Mouse (Mus musculus): ENCODE measurements around the gene Slc23a2.

Gene Slc23a2

DNA sequence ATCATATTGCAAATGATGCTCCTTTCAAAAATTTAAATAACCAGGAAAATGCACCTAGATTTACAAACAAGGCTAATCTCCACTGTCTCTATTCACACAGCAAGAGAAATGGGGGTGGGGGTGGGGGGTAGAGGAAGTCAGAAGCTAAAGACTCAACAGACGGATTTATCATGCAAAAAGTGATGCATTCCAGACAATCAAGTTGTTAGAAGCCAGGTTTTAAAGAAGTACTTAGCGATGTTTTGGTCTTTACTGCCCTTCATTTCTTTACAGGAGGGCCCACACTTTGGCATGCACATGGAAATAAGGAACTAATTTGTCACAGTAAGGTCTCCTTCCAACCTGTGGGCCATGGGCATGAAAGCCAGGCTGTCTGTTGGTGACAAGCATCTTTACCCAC, 11.5 kb downstream of the Slc23a2 start:
- no peak for DNase-seq

DNA sequence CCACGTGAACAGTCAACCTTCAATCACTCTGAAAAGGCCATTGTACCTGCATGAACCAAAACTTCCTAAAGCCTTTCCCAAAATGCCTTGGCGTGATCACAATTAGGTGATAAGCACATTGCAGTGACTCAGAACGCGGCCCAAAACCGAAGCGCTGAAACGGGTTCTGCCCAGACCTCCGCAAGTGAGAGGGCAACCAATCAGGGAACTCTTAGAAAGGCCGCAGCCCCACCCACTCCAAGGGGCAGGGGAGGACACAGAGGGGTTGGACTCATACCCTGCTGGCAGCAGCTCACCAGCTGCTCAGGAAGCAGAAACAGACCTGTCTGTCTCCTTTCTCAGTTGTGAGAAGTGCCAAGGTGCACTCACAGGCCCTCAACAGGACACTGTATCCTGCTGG, 13.6 kb downstream of the Slc23a2 start:
- peak; percentile 80 for DNase-seq

DNA sequence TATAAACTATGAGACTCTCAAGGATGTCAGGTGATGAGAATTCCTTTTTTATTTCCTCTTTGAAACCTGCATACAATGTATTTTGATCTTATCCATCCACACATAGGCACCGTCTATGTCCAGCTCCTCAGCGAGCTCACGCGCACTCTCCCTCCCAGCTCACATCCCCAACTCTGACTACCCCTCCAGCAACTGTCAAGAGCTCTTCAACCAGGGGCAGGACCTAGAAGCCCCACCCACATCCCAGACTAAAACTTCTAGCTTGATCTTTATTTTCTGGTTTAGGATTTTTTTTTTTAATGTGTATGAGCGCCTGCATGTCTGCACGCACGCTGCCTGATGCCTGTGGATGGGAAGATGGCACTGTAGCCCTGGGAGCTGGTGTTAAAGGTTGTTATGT, 14.9 kb downstream of the Slc23a2 start:
- DNase-seq, result no peak

DNA sequence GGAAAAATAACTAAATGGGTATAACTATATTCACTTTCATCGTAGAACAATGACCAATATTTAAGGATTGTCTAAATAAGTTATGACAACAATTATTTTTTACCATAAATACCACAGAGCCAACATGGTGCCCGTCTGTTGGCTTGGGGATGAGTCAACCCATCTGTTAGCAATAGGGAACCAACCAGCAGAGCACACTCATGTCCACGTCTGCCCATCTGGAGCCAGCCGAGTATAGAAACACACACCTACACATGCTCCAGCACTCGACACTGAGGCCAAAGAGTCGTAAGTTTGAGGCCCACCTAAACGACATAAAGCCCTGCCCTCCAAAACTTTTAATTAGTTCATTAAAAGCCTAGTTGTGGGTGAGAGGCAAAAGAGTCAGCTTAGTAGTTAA, 15.7 kb downstream of the Slc23a2 start:
- no peak for DNase-seq

DNA sequence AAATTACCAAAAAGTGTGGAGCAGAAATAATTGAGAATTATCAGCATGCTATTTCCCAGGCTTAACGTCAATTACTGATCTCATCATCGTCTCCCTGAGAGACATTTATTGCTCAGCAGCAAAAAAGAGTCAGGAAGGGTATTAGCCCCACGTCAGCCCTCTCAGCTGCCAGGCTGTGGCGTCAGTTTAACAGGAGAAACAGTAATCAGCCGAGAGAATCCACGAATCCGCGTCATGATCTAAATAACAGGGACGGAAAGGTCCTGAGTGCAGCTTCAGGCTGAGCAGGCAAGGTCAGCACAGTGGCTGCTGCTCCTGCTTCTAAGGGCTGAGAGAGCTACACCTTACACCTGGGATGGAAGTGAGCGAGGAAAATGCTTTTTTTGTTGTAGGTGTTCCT, 17.0 kb downstream of the Slc23a2 start:
- DNase-seq, result no peak

DNA sequence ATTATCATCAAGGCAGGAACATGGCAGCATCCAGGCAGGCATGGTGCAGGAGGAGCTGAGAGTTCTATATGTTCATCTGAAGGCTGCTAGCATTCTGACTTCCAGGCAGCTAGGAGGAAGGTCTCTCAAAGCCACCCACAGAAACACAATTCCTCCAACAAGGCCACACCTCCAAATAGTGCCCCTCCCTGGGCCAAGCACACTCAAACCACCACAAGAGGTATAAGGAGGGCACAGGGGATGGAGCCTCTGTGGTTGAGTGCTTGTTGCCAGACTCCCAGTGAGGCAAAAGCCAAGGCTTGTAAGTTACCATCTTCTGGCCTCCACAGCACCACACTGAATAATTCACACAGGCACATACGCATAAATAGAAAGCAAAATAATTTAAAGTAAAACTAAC, 18.6 kb downstream of the Slc23a2 start:
- DNase-seq, result no peak

DNA sequence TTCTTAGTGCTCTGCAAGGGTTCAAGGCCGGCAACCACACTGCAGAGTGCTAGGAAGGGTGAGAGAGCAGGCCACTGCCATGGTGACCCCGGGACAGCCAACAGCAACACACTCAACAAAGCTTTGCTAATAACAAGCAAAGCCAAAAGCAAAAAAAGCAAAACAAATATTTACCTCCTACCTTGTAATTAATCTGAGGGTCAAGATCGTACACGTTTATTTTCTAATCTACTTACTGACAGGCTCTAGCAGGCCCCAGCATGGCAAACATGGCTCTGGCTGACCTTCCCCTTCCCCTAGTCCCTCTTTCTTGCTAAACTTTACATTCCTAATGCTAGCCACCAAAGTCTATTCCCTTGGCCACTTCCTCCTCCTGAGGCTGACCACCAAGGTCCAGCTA, 21.8 kb downstream of the Slc23a2 start:
- no peak for DNase-seq

DNA sequence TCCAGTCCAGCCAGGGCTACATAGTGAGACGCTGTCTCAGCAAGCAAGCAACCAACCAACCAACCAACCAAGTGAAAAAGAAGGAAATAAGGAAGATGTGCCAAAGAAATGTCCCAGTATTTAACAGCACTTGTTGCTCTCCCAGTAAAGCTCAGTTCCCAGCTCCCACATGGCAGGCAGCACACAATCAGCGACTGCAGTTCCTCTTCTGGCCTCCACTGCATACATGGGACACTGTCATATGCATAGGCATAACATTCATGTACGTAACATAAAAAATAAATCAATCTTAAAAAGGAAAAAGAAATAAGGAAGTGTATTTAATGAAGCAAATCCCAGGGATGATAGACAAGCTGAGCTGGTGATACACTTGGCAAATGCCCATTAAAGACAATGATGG, 23.9 kb downstream of the Slc23a2 start:
- no peak for DNase-seq

DNA sequence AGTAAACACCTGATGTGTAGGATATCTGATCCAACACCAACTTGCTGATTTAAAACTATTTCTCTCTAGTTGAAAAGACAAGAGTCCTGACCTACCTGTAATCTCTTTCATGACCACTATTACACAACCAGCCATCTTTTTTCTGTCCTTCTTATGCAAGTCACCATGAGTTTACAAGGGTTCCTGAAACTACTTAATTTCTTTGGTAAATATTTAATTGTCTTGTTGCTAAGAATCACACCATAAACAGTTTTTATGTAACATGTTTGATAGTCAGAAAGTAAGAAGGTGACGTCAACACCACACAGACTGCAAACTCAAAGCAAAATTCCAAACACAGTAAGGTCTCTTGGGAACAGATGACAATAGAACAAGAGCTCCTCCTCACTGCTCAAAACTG, 26.3 kb downstream of the Slc23a2 start:
- DNase-seq, result no peak

DNA sequence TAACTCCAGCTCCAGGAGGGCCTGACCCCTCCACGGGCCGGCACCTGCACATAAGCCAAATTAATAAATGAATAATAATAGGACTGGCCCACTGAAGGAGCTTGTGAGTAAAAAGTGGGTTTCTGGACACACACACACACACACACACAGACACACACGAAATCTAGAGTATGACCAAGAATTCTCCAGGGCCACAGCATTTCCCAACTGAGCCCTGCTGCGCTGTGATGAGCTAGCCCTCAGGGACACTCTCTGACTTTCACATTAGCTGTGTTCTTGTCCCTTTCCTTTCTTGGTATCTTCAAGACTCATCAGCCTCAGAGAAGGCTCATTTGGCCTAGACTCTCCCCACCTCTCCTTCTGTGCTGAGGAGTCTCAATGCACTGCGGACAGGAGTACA, 29.0 kb downstream of the Slc23a2 start:
- DNase-seq, result no peak

DNA sequence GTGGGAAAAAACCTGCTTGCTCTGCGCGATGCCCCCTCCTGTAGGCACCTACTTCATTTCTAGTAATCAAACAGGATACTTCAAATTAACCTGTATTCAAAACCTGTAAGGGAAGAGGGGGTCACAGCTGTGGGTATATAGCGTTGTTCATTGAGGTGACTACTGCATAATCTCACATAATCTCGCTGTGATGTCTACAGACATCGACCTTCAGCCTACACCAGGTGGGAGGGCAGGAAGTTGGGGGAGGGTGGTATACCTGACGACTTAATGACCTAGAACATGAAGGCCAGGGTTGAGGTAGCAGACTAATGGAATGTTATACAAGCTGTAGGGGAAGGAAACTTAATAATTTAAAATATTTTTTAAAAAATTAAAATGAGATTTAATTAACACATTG, 29.6 kb downstream of the Slc23a2 start:
- DNase-seq, result no peak

DNA sequence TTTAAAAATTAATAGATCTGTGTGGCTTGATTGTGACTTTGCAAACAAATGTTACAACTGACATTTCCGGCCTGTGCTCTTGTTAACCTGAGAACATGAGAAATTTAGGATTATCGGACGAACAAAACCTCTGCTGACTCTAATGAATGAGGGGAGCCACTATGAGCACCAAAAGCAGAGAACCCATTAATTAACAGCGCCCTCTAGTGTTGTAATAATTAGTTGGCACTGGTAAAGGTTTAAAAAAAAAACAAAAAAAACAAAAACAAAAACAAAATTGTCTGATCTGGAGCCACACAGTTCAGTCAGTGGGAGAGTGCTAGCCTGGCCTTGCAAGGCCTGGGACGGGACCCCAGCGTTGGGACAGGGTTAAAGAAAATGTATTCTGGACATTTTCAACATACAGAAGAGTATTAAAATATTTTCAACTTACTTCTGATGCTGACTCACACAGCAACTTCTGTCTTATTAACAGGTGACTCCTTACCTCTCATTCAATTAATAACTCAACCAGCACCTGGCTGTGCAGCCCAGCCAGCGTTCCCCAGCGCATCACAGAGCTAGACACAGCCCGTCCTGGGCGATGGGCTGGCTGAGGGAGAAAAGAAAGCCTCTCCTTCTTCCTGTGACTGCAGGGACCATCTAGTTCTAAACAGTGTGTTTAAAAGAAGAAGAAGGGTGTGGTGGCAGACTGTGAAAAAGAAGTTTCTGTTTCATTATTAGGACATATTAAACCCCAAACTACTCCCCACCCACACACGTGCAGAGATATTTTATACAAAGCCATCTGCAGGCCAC, 30.7 kb downstream of the Slc23a2 start:
- DNase-seq, result peak; percentile 16

DNA sequence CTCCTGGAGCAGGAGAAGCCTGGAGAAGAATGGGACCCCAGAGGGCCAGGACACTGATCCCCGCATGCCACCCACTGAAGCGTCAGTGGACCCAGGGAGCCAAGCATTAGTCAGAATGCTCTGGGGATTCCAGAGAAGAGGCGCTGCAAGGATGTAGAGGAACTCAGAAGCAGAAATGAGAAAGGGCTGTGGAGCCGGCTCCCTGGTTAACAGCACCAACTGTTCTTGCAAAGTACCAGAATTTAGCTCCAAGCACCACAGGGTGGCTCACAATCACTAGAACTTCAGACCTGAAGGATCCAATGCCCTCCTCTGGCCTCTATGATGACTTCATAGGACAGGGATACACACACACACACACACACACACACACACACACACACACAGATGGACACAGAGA, 32.6 kb downstream of the Slc23a2 start:
- no peak for DNase-seq

DNA sequence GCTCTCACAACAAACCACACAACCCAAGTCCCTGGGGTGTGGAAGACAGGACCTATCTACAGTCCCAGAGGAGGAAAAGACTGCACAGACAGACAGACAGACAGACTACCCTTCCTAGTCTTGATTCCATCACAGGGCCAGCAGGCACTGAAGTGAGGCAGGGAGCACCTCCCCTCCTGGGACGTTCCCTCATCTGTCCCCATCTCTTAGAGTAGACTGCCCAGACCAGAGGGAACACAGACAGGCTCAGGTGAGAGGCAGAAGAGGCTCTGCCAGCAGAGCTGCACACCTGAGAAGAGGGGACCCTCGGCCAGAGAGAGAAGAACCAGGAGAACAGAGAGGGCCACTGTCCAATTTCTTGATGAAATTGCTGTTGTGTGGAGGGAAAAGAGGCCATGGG, 33.0 kb downstream of the Slc23a2 start:
- DNase-seq, result no peak

DNA sequence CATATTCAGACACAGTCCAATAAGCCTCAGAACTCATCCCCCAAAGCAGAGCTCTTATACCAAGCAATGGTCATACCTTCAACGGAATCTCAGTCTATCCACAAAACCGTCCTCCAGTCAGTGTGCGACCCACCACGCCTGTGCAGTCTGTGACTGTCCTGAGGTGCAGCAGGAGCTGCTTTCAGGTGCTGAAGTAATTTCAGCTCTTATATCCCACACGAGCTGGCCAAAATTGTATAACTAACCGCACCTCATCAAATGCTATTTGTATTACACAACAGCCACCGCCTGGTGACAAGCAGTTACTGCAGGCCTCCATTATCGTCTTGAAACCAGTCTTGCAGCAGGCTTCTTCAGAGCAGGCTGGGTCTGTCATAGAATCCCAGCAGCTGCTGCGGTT, 33.6 kb downstream of the Slc23a2 start:
- peak; percentile 65 for DNase-seq

DNA sequence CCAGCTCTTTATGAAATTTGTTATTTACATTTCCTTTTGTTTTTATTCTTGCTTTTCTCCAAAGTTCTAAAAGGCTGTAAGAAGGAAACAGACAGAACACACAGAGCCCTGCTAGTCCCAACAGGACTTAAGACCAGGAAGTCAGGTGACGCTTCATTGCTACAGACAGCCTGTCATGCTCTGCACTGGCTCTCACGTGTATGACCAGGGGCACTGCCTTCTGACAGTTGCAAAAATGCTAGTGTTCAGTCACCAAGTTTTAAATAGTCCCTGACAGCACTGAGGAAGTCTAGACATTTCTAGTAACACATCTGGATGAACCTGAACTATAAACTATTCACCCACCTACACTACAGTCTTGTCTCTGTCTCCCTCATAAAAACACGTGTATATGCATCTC, 34.2 kb downstream of the Slc23a2 start:
- DNase-seq, result no peak

DNA sequence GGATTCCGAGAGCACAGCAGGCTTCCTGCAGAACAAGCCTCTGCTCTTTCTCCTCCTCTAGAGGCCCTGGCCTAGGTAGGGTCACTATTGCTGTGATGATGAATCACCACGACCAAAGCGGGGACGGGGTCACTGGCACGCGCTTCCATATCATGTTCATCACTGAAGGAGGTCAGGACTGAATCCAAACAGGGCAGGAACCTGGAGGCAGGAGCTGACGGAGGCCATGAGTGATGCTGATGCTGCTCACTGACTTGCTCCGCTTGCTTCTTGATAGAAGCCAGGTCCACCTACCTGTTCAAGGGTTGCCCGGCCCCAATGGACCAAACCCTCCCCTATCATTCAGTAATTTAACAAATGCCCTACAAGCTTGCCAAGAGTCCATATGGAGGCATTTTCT, 35.9 kb downstream of the Slc23a2 start:
- DNase-seq, result no peak

DNA sequence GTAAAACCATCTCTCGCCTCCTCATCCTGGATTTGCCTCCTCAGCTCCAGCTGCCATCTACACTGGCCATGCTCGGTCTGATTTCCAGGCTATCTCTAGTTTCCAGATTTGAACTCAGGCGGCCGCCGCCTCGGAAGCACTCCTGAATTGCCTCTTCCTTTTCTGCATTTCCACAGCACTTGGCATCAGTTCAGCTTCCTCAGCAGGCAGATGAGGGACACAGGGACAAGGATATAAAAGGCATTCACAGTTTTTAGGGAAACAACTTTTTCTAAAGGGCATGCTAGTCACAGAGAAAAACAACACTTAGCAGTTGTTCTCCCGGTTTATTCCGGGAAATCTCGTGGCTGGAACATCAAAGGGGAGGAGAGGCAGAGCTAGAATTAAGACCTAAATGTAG, 37.3 kb downstream of the Slc23a2 start:
- peak; percentile 45 for DNase-seq

DNA sequence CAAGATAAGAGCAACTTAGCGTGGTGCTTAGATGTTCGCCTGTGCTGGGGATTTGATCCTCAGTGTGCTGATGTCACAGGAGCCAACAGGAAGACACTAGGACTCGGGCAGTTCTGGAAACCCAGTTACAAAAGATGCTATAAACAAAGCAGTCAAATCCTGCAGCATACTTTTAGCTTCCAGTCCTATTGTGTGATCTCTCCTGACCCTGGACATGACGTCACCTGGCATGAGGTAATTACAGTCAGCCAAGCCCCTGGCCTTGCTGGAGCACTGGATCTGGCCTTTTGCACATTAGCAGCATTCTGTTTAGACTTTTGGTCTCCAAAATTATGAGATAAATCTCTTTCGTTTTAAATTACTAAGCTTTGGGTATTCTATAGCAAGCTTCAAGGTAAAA, 38.8 kb downstream of the Slc23a2 start:
- no peak for DNase-seq

DNA sequence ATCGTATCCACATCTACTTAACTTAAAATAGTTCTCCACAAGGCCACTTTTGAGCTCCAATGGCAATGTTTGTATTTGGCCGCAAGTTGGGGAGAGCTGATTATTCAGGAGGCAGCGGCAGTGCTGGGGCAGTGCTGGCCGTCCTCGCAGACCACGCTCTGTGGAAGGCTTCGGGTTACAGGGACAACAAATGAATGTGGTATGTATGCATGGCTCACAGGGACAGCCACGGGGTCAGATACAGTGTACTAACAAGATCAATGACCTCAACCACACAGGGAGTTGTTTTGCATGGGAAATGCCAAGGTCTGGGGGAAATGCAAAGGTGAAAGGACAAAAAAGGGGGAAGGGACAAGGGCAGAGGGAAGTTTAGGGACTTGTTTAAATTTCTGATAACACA, 41.6 kb downstream of the Slc23a2 start:
- DNase-seq, result peak; percentile 36

DNA sequence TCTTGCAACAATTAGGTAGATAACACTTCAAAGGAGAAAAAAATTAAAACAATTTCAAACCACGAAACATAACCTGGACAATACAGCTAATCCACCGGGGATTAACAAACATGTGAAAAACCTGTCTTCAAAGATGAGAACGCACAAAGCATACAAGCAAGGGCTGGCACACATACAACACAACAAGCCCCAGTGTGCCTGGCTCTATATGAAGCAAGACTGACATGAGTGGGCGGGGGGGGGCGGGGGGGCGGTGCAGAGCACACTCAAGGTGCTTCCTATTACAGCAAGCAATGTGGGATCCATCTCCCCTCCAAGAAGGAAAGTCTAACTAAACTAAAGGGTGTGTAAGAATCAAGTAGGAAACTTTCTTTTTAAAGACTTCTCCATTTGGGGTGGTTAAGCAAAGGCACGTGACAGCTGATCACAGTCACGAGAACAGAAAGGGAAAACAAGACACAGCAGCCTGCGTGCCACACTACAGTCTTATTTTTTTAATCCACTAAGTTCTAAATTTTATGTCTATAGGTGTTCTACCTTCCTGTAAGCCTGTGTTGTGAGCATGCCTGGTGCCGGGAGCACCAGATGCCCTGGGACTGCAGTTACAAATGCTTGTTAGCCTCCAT, 42.3 kb downstream of the Slc23a2 start:
- peak; percentile 29 for DNase-seq

DNA sequence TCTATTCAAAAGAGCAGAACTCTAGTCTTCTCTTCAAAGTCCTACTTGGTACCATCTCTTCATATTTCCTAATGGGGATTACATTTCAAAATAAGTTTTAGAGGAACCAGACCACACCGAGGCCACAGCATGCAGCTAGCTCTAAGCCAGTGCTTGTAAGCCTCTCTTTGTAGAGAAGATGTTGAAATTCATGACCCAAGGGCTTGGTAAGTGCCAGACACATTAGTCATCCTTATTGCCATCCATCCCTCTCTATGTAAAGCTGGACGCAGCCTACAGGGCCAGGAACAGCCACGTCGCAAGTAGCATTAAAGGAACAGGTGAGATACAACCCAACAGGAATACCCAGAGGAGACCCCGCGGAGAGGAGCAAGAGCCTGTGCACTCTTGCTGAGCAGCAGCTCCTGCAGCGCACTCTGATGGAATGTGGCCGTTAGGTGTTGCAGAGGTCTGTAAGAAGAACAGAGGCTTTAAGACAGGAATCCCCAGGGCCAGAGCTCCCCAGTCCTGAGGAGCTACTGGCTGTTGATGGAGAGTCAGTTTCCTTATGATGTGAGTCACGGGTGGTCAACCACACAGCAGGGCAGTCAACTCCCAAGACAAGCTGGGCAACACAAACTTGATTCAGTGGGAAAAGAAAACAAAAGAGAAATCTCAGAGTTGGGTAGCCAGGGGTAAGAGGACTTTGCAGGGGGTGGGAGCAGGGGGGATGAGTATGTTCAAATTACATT, 45.8 kb downstream of the Slc23a2 start:
- DNase-seq, result no peak

DNA sequence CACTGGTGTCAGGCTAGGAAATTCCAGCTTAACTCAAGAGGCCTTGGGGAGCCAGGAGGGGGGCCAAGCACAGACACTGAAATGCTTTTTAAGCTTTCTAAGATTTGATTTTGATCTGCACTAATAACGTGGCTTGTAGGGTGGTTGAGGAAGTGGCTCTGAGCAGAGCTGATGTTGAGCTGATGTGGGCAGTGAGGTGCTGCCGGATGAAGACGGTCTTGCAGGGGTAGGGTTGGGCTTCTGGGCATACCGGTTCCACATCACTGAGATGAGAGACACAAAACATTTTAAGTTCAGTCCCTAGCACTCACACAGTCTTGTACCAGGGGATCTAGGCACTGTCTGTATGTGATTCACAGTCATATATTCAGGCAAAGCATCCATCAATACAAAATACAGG, 46.5 kb downstream of the Slc23a2 start:
- DNase-seq, result no peak

DNA sequence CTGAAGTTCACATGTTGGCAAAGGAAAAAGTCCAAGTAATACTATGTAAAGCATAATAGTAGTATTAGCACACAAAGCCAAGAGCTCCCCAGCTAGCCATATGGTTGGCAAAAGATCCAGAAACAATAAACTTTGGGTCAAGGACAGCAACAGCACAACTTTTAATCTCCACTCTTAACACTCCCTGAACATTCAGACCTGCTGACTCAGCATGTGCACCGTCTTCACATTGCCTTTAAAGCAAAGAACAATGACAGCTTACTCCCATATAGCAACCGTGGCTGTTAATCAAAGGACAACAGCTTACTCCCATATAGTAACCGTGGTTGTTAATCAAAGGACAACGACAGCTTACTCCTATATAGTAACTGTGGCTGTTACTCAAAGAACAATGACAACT, 48.3 kb downstream of the Slc23a2 start:
- DNase-seq, result no peak
